Mouse (Mus musculus) MEL (cell line): ENCODE measurements around the gene Gm49383.

Experiments used
- BHLHE40 ChIP-seq: IDR thresholded peaks from 2 replicates; pipeline ENCODE4 v1.6.1; 2012; ENCODE audit warnings: low read depth, mild to moderate bottlenecking, inconsistent platforms, low read length, improper control_type of control experiment, borderline replicate concordance
- CHD1 ChIP-seq: IDR thresholded peaks from 2 replicates; pipeline ENCODE4 v1.6.1; 2012; ENCODE audit warnings: low read depth, mild to moderate bottlenecking, inconsistent platforms, low read length, improper control_type of control experiment
- CTCF ChIP-seq, 3 experiments: IDR thresholded peaks in 2 of 3; conservative IDR thresholded peaks in 1 of 3; 2 replicates each; pipeline ENCODE4 v1.5.1; 2011 to 2012; ENCODE audit warnings: low read length in 3 of 3, low read depth in 2 of 3, mild to moderate bottlenecking in 2 of 3, improper control_type of control experiment in 1 of 3, inconsistent platforms in 1 of 3, mixed read lengths in 1 of 3, moderate library complexity in 1 of 3; ENCODE audit not compliant: control insufficient read depth in 1 of 3, insufficient read depth in 1 of 3, poor library complexity in 1 of 3, severe bottlenecking in 1 of 3
- ETS1 ChIP-seq: IDR thresholded peaks from 2 replicates; pipeline ENCODE4 v1.6.1; 2012; ENCODE audit warnings: low read depth, mild to moderate bottlenecking, inconsistent platforms, low read length, improper control_type of control experiment, moderate library complexity
- ZNF384 ChIP-seq: IDR thresholded peaks from 2 replicates; pipeline ENCODE4 v1.6.1; 2012; ENCODE audit warnings: low read depth, mild to moderate bottlenecking, inconsistent platforms, low read length, improper control_type of control experiment

- no peak for TF ChIP-seq ZNF384
- TF ChIP-seq BHLHE40, result no peak
- no peak for TF ChIP-seq CHD1
- TF ChIP-seq CTCF (IDR thresholded peaks at IDR 0.05 in 2 of 3, conservative IDR thresholded peaks at IDR 0.05 in 1 of 3; ENCODE audit: control insufficient read depth in 1 of 3, insufficient read depth in 1 of 3, low read depth in 2 of 3, low read length in 3 of 3, poor library complexity in 1 of 3, severe bottlenecking in 1 of 3), result no peak
- no peak for TF ChIP-seq ETS1
Measured at GRCm38 (mm10) chr12:69191396-69191795, 5.5 kb downstream of the Gm49383 start.
